Mouse (Mus musculus): ENCODE data around the gene Zmiz1.

DNA sequence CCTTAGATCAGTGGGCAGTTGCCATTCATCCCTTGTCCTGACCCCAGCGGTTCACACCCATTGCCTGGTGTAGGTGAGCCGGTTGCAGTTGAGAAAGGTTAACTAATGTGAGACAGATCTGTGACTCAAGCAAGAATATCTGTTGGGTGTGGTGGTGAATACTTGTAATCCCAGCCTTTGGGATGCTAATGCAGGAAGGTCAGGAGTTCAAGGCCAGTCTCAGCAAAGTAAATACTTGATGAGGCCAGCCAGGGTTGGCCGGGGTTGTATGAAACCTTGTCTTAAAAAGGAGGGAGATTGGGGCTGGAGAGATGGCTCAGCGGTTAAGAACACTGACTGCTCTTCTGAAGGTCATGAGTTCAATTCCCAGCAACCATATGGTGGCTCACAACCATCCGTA is 132.0 kb downstream of the Zmiz1 start:
- TF ChIP-seq CTCF (IDR thresholded peaks at IDR 0.05; ENCODE audit: borderline replicate concordance, insufficient read depth, low read depth, low read length) (no peak), POLR2A (IDR thresholded peaks at IDR 0.05; ENCODE audit: borderline replicate concordance, insufficient read depth, low read length) (no peak)

Data from cerebellum, adult 2 months (tissue).